Mouse (Mus musculus) lung, adult 18-20 months (tissue): ENCODE data around the gene 4930435E12Rik.
"Not testable (repeated sequence)": the region's sequence is repeated elsewhere in the genome, so short reads cannot be mapped to it uniquely, and the experiment has no call there.

Experiments
- DNase-seq, 2 experiments: peaks; one replicate each; pipeline ENCODE4 v3.0.0; 2022; ENCODE audit warnings: mixed read lengths in 2 of 2

4930435E12Rik gene

DNA sequence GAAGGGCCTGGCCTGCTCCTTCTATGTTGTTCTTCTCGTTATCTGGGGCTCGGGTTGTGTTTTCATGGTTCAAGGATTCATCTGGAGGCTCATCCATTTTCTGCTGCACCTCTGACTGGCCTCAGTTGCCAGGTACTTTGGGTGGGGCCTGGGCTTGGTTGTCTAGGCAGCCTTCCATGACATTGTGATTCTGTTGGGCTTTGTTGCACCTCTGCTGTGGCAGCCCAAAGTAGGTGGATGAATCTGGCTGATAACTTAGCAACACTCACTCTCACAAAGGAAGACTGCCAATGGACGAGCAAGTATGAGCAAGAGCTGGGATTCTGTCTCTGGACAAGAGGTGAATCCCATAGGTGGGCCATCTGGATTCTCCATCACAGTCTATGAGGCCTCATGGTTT lies at the start of gene 4930435E12Rik:
TSS of gene 4930435E12Rik (minus strand) at position 101 of the 400 bp plus-strand sequence.
- no peak for DNase-seq

DNA sequence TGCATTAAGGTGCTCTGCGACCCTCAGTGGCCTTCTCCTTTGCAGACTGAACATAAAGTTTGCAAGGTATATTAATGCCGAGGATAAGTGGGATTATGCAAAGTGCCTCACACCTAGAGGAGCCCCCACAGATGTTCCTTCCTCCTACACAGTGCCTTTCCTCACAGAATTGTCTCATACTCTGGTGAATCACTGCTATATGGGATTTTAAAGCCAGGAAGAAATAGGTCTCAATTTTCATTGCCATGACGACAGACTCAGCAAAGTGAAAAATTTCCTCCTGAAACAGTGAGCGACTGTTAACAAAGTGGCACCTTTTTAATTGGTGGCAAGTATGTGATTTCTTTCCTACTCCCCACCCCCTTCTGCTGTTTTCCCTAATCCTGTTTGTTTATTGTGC lies 45.9 kb upstream of the 4930435E12Rik start:
- DNase-seq, result no peak

- DNase-seq, result no peak
These were observed 44.7 kb upstream of the 4930435E12Rik start for GRCm38 (mm10) chr16:38873231-38873630.

- no peak for DNase-seq
These were observed 35.8 kb upstream of the 4930435E12Rik start for GRCm38 (mm10) chr16:38864358-38864757.

DNA sequence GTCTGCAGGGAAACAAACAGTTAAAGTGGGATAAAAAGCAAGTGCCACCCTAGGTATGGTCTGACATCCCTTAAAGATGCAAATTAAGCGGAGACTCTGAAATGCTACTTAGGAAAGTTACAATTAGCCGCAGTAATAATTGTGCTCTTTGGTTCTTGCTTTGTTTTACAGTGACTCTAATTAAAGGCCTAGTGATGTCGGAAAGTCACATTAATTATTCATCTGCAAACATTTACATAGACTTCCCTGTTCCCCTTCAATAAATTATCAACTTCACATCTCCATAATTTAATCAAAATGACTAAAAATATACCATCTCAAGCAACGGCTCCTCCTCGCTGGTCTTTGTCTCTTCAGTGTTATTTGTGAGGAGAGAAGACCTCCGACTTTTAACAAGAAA lies 32.0 kb upstream of the 4930435E12Rik start:
- no peak for DNase-seq

- DNase-seq, result peak in 1 of 2 experiments; percentile 14
These were observed 29.7 kb upstream of the 4930435E12Rik start for GRCm38 (mm10) chr16:38858120-38858749.

GRCm38 (mm10) chr16:38812521-38812920 lies 16.0 kb downstream of the 4930435E12Rik start:
- DNase-seq, result peak; percentile 66 to 83

DNA sequence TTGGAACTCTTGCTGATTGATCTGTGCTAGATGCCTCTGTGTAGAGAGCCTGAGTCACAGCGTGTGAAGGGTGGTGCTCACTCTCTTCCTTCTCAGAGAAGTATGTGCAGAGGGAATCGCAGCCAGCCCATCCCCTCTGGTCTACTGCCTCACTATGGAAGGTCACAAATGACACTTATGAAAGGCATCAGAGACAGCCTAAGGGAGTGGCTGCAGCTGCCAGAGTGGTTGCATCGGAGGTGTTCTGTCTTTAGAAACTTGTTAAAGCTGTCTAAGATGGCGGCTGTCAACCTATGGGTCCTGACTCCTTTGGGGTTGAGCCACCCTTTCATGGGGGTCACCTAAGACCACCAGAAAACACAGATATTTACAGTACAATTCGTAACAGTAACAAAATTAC lies 18.4 kb downstream of the 4930435E12Rik start:
- no peak for DNase-seq

DNA sequence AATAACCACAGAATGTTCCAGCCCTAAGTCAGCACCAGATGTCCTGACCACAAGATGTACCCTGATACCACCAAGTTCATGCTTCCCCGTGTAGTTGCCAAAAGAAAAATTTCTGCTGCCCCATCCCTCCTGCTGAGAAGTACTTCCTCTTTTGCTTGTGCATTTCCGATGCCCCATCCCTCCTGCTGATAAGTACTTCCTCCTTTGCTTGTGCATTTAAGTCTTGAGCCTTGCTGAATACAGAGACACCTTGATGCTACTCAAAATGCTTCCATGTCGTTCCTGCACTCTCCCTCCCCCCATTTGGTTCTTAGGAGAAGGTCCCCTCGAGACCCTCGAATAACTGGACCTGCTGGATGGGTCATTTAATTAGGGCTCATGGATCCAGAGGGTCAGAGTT lies 20.8 kb downstream of the 4930435E12Rik start:
- DNase-seq, result not testable (repeated sequence)

DNA sequence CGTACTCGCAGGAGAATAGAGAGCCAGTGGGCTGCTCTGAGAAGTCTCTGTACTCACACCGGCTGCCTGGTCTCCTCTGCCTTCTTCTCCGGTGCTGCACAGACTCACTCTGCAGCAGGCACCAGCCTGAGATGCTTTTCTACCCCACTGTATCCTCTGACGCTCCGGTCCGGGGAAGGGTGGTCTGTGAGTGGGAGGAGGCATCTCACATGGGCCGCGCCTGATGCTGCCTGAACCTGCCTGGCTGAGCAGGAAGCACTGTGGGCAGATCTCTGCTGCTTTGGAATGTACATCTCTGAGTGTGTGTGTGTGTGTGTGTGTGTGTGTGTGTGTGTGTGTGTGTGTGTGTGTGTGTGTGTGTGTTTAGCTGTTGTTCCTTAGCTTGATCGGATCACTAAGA lies 28.5 kb downstream of the 4930435E12Rik start, which contains the start of gene Upk1b:
TSS of gene Upk1b (minus strand) at position 238 of the 400 bp plus-strand sequence.
- peak in 1 of 2 experiments; percentile 24 for DNase-seq

DNA sequence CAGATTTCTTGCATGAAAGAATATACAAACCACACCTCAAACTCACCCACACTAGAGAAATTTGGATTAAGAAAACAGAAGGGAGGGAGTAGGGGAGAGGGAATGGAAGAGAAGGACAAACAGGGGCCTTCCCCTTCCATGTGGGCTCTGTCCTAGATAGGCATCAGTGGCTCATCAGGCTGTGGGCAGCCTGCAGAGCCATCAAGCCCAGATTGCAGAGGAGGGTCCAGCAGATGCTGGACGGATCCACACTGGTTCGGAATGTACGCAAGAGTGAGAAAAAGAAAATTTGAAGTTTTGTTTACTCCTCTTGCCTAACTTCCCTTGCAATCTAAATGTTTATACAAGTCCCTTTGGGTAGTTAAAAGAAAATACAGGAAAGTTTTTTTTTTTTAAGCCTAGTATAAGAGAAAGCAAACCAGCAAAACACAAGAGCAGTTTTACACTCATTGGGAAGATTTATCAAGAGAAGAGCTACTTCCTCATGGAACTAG lies 29.5 kb downstream of the 4930435E12Rik start:
- no peak for DNase-seq

- DNase-seq, result no peak
These were observed 35.4 kb downstream of the 4930435E12Rik start for GRCm38 (mm10) chr16:38793120-38793519.

DNA sequence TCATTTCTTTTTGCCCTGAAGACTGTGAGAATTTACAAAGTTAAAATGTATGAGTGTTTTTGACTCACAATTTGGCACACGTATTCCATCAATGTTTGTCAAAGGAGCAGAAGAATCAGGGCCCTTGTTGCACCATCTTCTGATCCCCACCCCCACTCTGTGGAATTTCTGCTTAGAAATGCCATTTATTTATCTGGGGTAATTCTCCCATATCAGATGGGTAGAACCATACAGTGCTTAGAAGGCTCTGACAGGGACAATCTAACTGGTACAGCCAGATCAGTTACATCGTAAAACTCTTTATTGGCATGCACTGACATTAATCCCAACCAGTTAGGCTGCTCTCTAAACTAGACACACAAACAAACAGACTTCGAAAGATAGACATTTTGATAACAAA lies 38.6 kb downstream of the 4930435E12Rik start:
- DNase-seq, result no peak

- no peak for DNase-seq
These were observed 39.5 kb downstream of the 4930435E12Rik start for GRCm38 (mm10) chr16:38789016-38789415.

GRCm38 (mm10) chr16:38785301-38785700 lies 43.2 kb downstream of the 4930435E12Rik start:
- no peak for DNase-seq

- DNase-seq, result no peak
These were observed 46.0 kb downstream of the 4930435E12Rik start for GRCm38 (mm10) chr16:38782524-38783067.

DNA sequence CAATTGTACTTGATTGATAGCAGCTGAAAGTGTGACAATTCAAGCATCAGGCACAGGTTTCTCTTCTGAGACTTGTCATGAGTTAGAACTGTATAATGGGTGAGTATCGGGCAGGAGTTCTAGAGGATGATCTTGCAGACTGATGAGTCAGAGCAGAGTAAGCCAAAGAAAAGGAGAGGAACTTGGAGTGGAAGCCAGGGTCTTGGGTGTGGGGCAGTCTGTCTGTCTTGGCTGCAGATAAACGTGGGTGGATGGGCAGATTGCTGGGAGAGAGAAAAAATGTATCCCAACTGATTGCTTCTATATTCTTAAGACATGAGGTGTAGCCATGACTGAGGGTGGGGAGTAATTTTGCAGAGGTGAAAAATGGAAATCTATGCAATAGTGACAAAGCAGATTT lies 46.6 kb downstream of the 4930435E12Rik start:
- DNase-seq, result no peak

DNA sequence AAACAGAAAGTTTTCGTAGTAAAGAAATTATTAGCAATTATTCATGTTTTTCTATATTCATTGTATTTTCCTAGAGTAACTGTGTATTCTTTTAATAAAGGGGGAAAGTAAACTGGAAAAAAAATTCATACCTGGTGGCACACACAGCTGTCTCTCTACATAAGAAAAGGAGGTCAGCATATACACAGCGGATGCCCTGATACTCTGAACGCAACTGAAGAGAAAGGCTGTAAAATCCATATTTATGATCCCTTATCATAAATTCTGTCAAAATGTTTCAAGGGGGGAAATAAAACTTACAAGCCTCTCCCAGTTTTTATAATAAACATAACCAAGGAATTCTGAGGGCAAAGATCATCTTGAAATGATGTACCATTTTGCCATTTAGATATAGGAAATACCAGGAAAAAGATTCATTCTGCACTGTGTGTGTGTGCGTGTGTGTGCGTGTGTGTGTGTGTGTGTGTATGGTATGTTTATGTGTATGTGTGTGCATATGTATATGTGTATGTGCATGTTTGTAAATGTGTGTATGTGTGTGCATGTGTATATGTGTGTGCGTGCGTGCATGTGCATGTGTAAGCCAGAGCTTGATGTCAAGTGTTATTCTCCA lies 47.5 kb downstream of the 4930435E12Rik start:
- DNase-seq, result no peak

- DNase-seq, result no peak
These were observed 52.2 kb downstream of the 4930435E12Rik start for GRCm38 (mm10) chr16:38776342-38776741.

- peak; percentile 41 to 58 for DNase-seq
These were observed 53.4 kb downstream of the 4930435E12Rik start for GRCm38 (mm10) chr16:38774964-38775746.

- no peak for DNase-seq
These were observed 55.5 kb downstream of the 4930435E12Rik start for GRCm38 (mm10) chr16:38772906-38773496.

DNA sequence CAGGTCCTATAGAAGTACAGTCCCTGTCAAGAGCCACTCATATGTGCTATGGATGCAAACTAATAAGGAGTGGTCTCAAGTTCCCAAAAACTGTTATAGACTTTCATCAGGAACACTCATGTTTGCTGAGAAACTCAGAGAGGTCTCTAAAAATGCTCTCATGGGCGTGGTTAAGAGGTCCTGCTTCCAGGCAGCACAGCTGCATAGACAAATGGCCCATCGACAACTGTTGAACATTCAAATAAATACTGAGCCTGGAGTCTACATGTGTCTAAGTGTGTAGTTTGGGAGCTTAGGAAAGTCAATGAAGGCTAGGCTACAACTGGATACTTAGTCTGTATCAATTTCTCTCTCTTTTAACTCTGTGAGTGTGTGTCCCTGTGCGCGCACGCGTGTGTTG lies 57.4 kb downstream of the 4930435E12Rik start:
- no peak for DNase-seq

DNA sequence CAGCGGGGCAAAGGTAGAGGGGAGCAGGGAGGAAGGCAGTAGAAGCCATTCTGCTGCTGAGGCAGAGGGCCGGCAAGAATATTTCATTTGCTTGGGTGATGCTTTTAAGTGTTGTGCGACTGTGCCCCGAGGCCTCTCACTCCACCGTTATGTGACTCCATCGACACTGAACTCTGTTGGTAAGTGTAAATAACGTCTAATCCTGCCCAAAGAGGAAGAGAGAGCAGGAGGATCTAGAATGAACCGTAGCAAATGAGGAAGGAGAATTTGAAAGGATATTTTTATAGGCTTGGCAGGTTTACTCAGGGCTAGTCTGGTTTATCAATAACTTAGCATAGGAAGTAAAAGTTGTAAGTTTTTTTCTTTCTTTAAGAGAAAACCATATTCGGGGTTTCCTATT lies 59.0 kb downstream of the 4930435E12Rik start:
- DNase-seq, result no peak
